Mouse (Mus musculus) thymus, adult 18-20 months (tissue): ENCODE data around the gene Celf2.
A peak's percentile ranks its signal among the peaks of the same experiment; 100 is the strongest.

Source experiments
- DNase-seq, 2 experiments: peaks; one replicate each; pipeline ENCODE4 v3.0.0; 2022; ENCODE audit warnings: mixed read lengths in 2 of 2

Gene Celf2

GRCm38 (mm10) chr2:6720753-6721459 lies 788.5 kb downstream of the Celf2 start:
- DNase-seq = peak; percentile 58 to 66

- no peak for DNase-seq
These were observed 790.5 kb downstream of the Celf2 start for GRCm38 (mm10) chr2:6718864-6719263.

- DNase-seq = no peak
These were observed 791.4 kb downstream of the Celf2 start for GRCm38 (mm10) chr2:6717953-6718352.

- no peak for DNase-seq
These were observed 793.8 kb downstream of the Celf2 start for GRCm38 (mm10) chr2:6715562-6715961.

- no peak for DNase-seq
These were observed 795.8 kb downstream of the Celf2 start for GRCm38 (mm10) chr2:6713529-6713928.

- no peak for DNase-seq
These were observed 798.5 kb downstream of the Celf2 start for GRCm38 (mm10) chr2:6710687-6711430.

GRCm38 (mm10) chr2:6707959-6708519 lies 801.3 kb downstream of the Celf2 start:
- no peak for DNase-seq

GRCm38 (mm10) chr2:6707276-6707675 lies 802.1 kb downstream of the Celf2 start:
- peak; percentile 55 to 76 for DNase-seq

GRCm38 (mm10) chr2:6705929-6706739 lies 803.2 kb downstream of the Celf2 start:
- no peak for DNase-seq

GRCm38 (mm10) chr2:6705475-6705874 lies 803.9 kb downstream of the Celf2 start:
- no peak for DNase-seq

GRCm38 (mm10) chr2:6704804-6705203 lies 804.6 kb downstream of the Celf2 start:
- no peak for DNase-seq

- DNase-seq = no peak
These were observed 805.0 kb downstream of the Celf2 start for GRCm38 (mm10) chr2:6704342-6704741.

- no peak for DNase-seq
These were observed 813.0 kb downstream of the Celf2 start for GRCm38 (mm10) chr2:6696326-6696725.

- no peak for DNase-seq
These were observed 813.9 kb downstream of the Celf2 start for GRCm38 (mm10) chr2:6695353-6695951.

- no peak for DNase-seq
These were observed 819.7 kb downstream of the Celf2 start for GRCm38 (mm10) chr2:6689689-6690088.

- DNase-seq = no peak
These were observed 831.1 kb downstream of the Celf2 start for GRCm38 (mm10) chr2:6678231-6678630.

- no peak for DNase-seq
These were observed 831.9 kb downstream of the Celf2 start for GRCm38 (mm10) chr2:6677457-6677856.

GRCm38 (mm10) chr2:6674401-6674800 lies 835.0 kb downstream of the Celf2 start:
- DNase-seq = no peak

- DNase-seq = no peak
These were observed 835.9 kb downstream of the Celf2 start for GRCm38 (mm10) chr2:6673418-6673817.

- DNase-seq = no peak
These were observed 841.8 kb downstream of the Celf2 start for GRCm38 (mm10) chr2:6667611-6668010.

- DNase-seq = no peak
These were observed 849.5 kb downstream of the Celf2 start for GRCm38 (mm10) chr2:6659834-6660233.

GRCm38 (mm10) chr2:6653719-6654118 lies 855.6 kb downstream of the Celf2 start:
- DNase-seq = no peak

GRCm38 (mm10) chr2:6651697-6652096 lies 857.7 kb downstream of the Celf2 start:
- no peak for DNase-seq
